Mouse (Mus musculus) neural tube, embryonic 14.5 days (tissue): Measurements from ENCODE around the gene Prkaa1. TPM values are rescaled to one million over a fixed set of nuclear protein-coding genes. Genes with fewer than 3 reads are reported as not detected.
A peak's percentile ranks its signal among the peaks of the same experiment; 100 is the strongest.

Source experiments
- ATAC-seq: fragments of 200-750 bp; cut with Nextera tagmentation; 2 replicates; pipeline ENCODE4 v1.8.0; 2017; ENCODE audit warnings: low read depth, mild to moderate bottlenecking, moderate TSS enrichment, moderate library complexity
- H3K27ac ChIP-seq: fragments of 300-500 bp; sonication (generic); 2 replicates; pipeline ENCODE4 v1.5.1; 2014; ENCODE audit warnings: low read depth, mild to moderate bottlenecking, control low read depth, low read length, moderate library complexity, mixed read lengths
- H3K27me3 ChIP-seq: fragments of 300-500 bp; sonication (generic); 2 replicates; pipeline ENCODE4 v1.6.1; 2014; ENCODE audit warnings: low read length; ENCODE audit not compliant: control insufficient read depth, insufficient read depth
- H3K36me3 ChIP-seq: fragments of 300-500 bp; sonication (generic); 2 replicates; pipeline ENCODE4 v1.6.1; 2014; ENCODE audit warnings: low read length, mixed read lengths; ENCODE audit not compliant: control insufficient read depth, insufficient read depth
- H3K4me1 ChIP-seq: fragments of 300-500 bp; sonication (generic); 2 replicates; pipeline ENCODE4 v1.6.1; 2014; ENCODE audit warnings: low read length; ENCODE audit not compliant: control insufficient read depth, insufficient read depth
- H3K4me2 ChIP-seq: fragments of 300-500 bp; sonication (generic); 2 replicates; pipeline ENCODE4 v1.6.1; 2014; ENCODE audit warnings: mild to moderate bottlenecking, low read depth, low read length, control low read depth
- H3K4me3 ChIP-seq: fragments of 300-500 bp; sonication (generic); 2 replicates; pipeline ENCODE4 v1.5.1; 2014; ENCODE audit warnings: low read depth, low read length, control low read depth, mixed read lengths
- H3K9ac ChIP-seq: fragments of 300-500 bp; sonication (generic); replicated peaks from 2 replicates; pipeline ENCODE4 v1.6.1; 2014; ENCODE audit warnings: low read depth, mild to moderate bottlenecking, control low read depth, low read length, mixed read lengths
- H3K9me3 ChIP-seq: fragments of 300-500 bp; sonication (generic); 2 replicates; pipeline ENCODE4 v1.6.1; 2016; ENCODE audit warnings: low read length; ENCODE audit not compliant: control insufficient read depth
- WGBS: fragments of 180-500 bp; shearing (Covaris S2); extraction: QIAGEN DNeasy Blood & Tissue Kit; methylation state at CpG from one replicate; pipeline ENCODE4 v1.1.7; 2014; 5-methylcytosine and 5-hydroxymethylcytosine counted together
- polyA plus RNA-seq: library from polyadenylated mRNA; unstranded; fragments of >200 nt; fragmentation: Nextera tagmentation; extraction: Ambion mirVana; gene quantifications from 2 replicates; pipeline ENCODE4 v1.2.1, GENCODE M21; 2014

Gene Prkaa1
- polyA plus RNA-seq, 1 experiment from 2014 or later = 21.1 TPM

DNA sequence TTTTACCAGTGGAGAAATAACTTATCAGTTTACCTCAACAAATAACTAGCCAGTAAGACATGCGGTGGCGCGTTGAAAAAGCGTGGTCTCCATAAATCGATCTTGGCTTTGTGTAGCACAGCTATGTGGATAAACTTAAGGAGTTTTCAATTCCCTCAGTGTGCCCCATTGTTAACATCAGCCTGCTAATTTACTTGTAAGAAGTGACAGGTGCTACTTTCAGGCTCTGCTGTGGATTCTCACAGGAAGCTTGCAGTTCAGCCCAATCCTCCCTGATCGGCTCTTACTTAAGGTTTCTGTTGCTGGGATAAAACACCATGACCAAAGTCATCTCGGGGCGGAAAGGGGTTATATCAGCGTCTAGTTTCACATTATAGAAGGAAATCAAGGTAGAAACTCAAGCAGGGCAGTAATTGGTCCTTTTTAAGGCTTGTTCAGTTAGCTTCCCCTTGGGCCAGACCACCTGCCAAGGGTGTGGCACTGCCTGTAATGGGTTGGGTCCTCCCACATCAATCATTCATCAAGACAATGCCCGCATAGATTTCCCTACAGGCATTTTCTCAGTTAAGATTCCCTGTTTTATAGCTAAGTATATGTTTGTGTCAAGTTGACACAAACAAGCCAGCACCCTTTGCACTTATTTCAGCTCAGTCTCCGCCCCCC lies 41.1 kb downstream of the Prkaa1 start:
- peak overlapping the region; percentile 82 for H3K9ac ChIP-seq
- H3K9me3 ChIP-seq = no peaks in the 10 kb centered on the region
- peak overlapping the region; percentile 29; the same call in 1 of the 2 replicates for H3K27ac ChIP-seq
- peak; percentile 32 for ATAC-seq
- peak overlapping the region; percentile 77 for H3K4me2 ChIP-seq
- H3K27me3 ChIP-seq = no peaks in the 10 kb centered on the region
- whole genome bisulfite sequencing = 46% methylated on average over 10 of the region's 11 CpGs
- H3K36me3 ChIP-seq = no peaks in the 10 kb centered on the region
- peak overlapping the region; percentile 93 for H3K4me3 ChIP-seq
- H3K4me1 ChIP-seq = peaks cover 12% of the 10 kb centered on the region

DNA sequence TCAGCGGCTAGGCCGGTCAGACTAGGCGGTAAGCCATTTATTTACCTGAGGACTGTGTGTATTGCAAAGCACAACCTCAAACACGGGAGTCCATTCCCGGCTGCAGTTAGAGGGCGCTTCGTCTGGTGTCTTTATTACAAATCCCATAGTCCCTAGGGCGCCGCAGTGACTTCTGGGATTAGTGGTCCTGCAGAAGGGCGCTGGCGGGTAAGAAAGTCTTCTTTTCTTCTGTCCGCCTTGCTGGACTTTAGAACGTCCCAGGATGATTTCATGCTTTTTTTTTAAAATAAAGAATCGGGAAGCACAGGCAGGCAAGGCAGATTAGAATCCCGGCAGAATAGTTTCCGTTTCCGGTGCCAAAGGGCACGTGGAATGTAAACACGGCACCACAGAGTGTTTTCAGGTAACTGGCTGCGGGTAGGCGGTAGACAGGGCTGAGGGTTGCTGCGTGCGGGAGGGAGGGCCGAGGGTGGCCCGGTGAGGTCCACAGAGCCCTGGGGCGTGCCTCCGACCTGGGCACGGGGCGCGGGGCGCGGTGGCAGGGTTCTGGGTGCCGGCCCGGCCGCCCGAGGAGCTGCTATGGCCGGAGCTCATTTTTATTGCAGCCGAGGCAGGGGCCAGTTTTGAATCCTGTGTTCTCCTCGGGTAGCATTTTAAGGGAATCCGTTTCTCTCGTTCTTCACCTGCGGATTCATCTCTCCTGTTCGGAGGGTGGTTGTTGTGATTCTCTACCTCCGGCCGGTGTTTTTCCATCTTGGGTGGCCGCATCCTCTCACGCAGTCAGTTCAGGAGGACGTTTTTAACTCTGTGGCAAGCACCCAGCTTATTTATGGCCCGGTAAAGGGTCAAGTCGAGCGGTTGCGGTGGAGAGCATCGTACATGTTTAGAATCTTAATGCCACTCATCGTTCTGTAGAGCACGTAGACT lies 42.0 kb downstream of the Prkaa1 start, which contains the start of gene Ttc33:
Gene Ttc33, plus strand, starts transcription at position 160 of the 927 bp plus-strand sequence.
- Histone ChIP-seq H3K9me3 (no peaks in the 10 kb centered on the region), H3K36me3 (peaks cover 3% of the 10 kb centered on the region; the same call in 1 of the 2 replicates), H3K27ac (peak within 1 kb of the TSS; percentile 29), H3K9ac (peak within 1 kb of the TSS; percentile 82), H3K4me1 (peaks cover 12% of the 10 kb centered on the region), H3K27me3 (no peaks in the 10 kb centered on the region), H3K4me2 (peak within 1 kb of the TSS; percentile 77), H3K4me3 (peak within 1 kb of the TSS; percentile 93)
- WGBS = under 1% methylated on average over 54 of the region's 55 CpGs
- ATAC-seq = peak; percentile 91

DNA sequence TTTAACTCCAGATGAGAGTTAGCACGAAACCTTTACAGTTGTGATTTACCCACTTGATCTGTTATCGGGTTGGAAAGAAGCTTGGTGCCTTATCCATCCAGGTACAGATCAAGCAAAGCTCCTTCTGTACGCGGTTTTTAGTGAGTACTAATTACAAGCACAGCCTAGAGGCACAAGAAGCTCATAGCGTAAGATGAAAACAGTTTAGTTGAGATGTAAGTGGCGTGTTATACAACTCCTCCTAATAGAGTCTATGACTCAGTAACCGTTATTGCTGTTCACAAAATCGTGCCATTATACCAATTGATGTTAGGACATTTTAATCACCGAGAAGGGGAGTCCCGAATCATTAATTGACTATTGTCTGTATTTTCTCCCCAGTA lies 42.6 kb downstream of the Prkaa1 start:
- H3K4me1 ChIP-seq = peaks cover 12% of the 10 kb centered on the region
- peak overlapping the region; percentile 93 for H3K4me3 ChIP-seq
- H3K9ac ChIP-seq = peak overlapping the region; percentile 82
- H3K27me3 ChIP-seq = no peaks in the 10 kb centered on the region
- H3K4me2 ChIP-seq = peak overlapping the region; percentile 77
- 34% methylated on average over 10 of the region's 10 CpGs for WGBS
- no peaks in the 10 kb centered on the region for H3K9me3 ChIP-seq
- peak overlapping the region; percentile 29; the same call in 1 of the 2 replicates for H3K27ac ChIP-seq
- 0 out of 2 replicates have a peak, but pooled peaks have one; percentile 5 for ATAC-seq
- H3K36me3 ChIP-seq = peaks cover 4% of the 10 kb centered on the region; the same call in 1 of the 2 replicates

DNA sequence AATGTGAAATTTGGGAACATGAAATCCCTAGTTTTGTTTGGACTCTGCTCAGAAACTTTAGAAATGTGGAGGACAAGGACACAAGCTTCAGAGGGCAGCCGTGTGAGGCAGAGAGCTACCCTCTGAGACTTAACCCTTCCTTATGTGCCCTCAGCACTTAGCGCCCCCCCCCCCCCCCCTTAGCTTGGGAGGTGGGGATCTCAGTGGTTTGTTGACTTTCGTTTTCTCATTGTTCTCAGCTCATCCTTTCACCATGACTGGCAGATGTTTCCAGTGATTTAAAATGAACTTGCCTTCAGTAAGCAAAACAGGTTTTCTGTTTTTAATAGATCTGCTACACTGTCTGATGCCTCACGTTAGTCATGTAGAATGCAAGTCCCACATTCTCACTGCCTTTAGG lies 43.5 kb downstream of the Prkaa1 start:
- Histone ChIP-seq H3K27ac (no peak overlapping the region), H3K4me1 (peaks cover 12% of the 10 kb centered on the region), H3K9ac (no peak overlapping the region), H3K4me2 (no peak overlapping the region), H3K4me3 (no peak overlapping the region), H3K27me3 (no peaks in the 10 kb centered on the region), H3K9me3 (no peaks in the 10 kb centered on the region), H3K36me3 (peaks cover 4% of the 10 kb centered on the region; the same call in 1 of the 2 replicates)
- 60% methylated on average over 4 of the region's 4 CpGs for WGBS
- no peak for ATAC-seq

DNA sequence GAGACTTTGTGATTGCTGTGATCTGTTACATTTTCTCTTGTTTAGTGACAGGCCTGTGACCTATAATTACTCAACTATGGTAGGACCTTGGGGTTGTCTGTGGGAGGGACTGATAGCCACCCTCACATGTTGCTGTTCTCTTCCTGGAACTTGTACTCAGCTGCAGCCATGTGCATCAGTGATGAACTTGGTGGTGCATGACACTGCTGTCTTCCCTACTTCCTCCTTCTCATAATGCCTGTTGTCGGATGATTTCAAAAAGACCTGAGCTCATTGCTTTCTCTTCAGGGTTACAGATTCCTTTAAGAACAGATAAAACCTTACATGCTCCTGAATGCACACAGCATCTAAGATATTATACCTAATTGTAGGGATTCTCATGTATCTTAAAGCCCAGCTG lies 44.4 kb downstream of the Prkaa1 start:
- WGBS = 94% methylated on average over 1 of the region's 1 CpGs
- Histone ChIP-seq H3K36me3 (peaks cover 4% of the 10 kb centered on the region; the same call in 1 of the 2 replicates), H3K27me3 (no peaks in the 10 kb centered on the region), H3K4me1 (peaks cover 12% of the 10 kb centered on the region), H3K27ac (no peak overlapping the region), H3K4me2 (no peak overlapping the region), H3K9ac (no peak overlapping the region), H3K9me3 (no peaks in the 10 kb centered on the region), H3K4me3 (no peak overlapping the region)
- ATAC-seq = no peak

DNA sequence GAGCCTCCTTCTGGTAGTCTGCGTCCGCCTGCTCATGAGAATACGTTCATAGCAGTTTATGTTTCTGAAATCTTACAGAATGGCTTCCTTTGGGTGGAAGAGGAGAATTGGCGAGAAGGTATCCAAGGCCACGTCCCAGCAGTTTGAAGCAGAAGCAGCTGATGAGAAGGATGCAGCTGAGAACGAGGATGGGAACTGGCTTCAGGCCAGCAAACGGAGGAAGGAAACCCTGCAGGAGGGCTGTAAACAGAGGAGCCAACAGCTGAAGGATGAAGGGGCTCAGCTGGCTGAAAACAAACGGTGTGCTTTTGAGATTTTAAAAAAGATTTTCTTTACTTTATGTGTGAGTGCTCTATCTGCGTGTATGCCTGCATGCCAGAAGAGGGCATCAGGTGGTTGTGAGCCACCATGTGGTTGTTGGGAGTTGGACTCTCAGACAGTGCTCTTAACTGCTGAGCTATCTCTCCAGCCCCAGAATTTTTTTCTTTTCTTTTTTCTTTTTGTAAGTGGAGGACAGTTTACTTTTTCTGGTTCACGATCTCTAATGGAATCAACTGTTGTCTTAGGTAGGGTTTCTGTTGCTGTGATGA lies 45.9 kb downstream of the Prkaa1 start:
- Histone ChIP-seq H3K36me3 (peaks cover 4% of the 10 kb centered on the region; the same call in 1 of the 2 replicates), H3K9ac (0 out of 2 replicates have a peak overlapping the region, but pooled peaks have one; percentile 8), H3K27ac (no peak overlapping the region), H3K27me3 (no peaks in the 10 kb centered on the region), H3K4me2 (no peak overlapping the region), H3K4me1 (peaks cover 9% of the 10 kb centered on the region), H3K4me3 (no peak overlapping the region), H3K9me3 (no peaks in the 10 kb centered on the region)
- ATAC-seq = no peak
- 58% methylated on average over 10 of the region's 10 CpGs for WGBS

DNA sequence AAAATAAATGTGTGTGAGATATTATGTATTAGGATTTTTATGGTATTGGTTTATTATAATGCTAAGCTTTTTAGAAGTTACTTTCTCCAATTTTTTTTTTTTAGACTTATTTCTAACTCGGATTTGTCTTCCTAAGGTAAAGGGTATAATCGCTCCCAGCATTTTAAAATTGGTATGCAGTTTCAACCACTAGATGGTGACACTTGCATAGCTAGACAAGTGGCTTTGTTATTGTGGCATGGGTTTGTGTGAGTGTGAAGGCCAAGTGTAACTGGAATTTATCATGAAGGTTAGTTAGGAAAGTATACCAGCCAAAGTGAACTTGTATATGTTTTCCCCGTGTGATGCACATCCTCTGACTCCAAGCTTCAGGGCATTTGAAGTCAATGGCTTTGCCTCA lies 50.2 kb downstream of the Prkaa1 start:
- no peak for ATAC-seq
- Histone ChIP-seq H3K4me3 (no peak overlapping the region), H3K9ac (no peak overlapping the region), H3K27me3 (no peaks in the 10 kb centered on the region), H3K4me2 (no peak overlapping the region), H3K9me3 (no peaks in the 10 kb centered on the region), H3K27ac (no peak overlapping the region), H3K36me3 (peaks cover 4% of the 10 kb centered on the region; the same call in 1 of the 2 replicates), H3K4me1 (no peaks in the 10 kb centered on the region)
- 87% methylated on average over 3 of the region's 3 CpGs for WGBS

DNA sequence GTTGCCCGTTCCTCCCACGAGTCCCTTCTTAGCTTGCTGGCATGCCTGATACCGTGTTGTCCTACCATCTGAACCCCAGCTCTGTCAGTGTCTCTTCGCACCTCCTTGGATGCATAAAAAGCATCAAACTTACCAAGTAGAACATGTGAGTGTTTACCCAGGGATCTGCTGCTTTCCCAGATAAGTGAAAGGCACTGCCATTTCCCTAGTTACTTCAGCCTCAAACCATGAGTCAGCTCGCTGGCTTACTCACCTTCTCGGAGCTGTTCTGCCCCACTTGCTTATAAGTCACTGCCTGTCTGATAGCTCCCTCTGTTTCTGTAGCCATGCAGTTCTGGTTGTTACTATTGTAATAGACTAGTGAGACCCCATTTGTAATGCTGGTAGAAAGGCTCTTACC lies 50.8 kb downstream of the Prkaa1 start:
- H3K27ac ChIP-seq = no peak overlapping the region
- H3K4me1 ChIP-seq = no peaks in the 10 kb centered on the region
- no peak for ATAC-seq
- H3K9ac ChIP-seq = no peak overlapping the region
- no peaks in the 10 kb centered on the region for H3K27me3 ChIP-seq
- no peak overlapping the region for H3K4me3 ChIP-seq
- H3K9me3 ChIP-seq = no peaks in the 10 kb centered on the region
- H3K4me2 ChIP-seq = no peak overlapping the region
- 93% methylated on average over 6 of the region's 6 CpGs for WGBS
- H3K36me3 ChIP-seq = peaks cover 4% of the 10 kb centered on the region; the same call in 1 of the 2 replicates
